Mouse (Mus musculus) embryo, embryonic 10 days (tissue): ENCODE data around the gene Rdh16f1.
"Not testable (repeated sequence)": the region's sequence is repeated elsewhere in the genome, so short reads cannot be mapped to it uniquely, and the experiment has no call there.

Experiments
- DNase-seq: peaks from one replicate; pipeline ENCODE4 v3.0.0-alpha.2; 2015; ENCODE audit warnings: low spot score

Rdh16f1 gene

DNA sequence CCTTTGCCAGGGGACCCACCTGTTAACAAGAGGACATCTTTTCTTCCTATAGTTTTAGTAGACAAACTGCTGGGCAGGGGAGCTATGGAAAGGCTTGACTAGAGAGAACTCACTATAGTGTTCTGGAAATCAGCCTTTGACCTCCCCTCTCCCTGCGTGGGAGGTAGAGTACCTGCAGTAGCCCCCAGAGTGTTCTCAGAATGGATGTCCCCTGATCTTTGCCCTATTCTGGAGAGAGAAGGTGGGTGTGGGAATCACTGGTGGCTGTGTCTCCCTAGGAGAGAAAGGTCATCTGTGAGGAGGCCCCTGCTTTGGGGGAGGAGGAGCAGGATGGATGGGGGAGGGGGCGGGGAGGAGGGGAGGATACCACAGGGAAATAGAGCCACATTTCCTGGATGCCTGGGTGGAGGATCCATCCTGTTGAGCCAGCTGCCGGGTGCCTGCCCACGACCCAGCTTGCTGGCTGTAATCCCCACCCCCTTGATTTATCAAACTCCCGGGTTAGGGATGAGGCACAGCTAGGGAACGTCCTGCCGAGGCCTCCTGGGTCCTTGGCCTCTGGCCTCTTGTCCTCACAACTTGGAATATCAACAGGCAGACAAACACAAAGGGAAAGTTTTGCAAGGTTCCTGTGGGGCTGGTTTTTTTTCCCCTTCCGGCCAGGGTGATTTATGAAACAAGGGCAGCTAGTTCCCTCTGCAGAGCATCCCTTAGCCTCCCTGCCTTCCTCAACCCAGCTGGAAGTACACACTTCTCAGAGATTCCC is 10.6 kb upstream of the Rdh16f1 start:
- DNase-seq: peak; percentile 45

DNA sequence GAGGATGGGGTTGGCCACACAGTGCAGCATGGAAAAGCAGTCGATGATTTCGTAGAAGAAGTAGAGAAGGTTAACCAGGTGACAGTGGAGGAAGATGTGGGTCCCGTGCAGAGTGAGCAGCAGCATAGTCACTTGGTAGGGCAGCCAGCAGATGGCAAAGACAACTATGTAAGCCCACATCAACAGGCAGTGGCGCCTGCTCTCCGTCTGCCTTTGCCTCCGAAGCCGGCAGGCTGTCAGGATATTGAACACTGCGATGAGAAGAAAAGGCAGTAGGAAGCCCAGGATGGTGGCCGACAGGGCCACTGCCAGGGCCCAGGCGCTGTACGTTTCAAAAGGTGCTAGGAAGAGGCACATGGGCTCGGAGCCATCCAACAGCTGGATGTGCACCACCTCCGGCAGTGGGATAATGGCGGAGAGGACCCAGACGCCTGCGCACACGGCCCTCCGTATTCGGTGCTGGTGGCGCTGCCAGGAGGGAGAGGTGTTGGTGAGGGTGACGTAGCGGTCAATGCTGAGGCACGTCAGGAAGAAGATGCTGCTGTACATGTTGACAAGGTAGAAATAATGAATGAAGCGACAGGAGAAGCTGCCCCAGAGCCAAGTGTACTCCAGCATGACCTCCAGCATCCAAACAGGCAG is 9.3 kb upstream of the Rdh16f1 start:
- no peak for DNase-seq

DNA sequence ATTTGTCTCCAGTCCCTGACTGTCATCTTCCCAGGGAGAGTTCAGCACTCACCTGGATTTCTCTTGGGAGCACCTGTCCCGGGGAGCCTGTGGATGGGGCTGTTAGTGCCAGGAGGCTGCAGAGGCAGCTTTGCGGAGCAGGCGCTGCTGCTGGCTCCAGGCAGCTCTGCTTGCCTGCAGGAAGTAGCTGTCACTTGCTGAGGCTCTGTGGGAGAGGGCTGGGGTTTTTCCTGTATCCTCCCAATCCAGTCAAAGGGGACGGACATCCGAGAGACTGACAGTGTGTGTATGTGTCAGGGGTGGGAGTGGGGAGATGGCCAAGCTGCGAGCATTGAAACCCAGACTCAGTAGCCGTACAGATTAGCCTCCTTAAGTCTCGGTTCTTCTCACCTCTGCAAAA is 8.0 kb upstream of the Rdh16f1 start, which contains the start of gene Gpr182:
Gpr182 (minus strand) TSS at position 185 of the 400 bp plus-strand sequence.
- DNase-seq: no peak

DNA sequence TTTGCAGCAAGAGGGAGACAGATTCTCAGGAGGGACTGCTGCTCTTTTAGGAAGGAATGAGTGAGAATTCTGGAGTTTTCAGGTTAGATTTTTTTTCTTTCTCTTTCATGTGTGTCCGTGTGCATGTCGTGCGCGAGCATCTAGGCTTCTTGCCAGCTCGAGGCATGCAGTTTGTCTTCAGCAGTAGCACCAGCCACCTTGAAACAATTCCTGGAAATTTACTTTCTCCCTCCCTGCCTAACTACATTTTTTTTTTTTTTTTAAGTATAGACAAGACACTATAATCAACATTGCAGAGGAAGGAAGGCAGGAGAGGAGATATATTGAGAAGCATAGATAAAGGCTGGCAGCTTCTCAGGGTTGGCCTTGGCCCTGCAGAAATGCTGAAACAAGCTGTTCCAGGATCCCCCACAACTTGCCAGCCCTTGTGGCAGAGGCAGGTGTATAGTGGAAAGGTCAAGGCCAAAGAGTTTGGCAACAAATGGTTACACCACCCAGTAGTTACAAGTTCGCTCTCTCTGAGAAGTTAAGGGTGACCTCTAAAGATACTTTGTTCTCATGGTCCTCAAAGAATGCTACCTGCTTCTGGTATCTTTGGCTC is 4.9 kb upstream of the Rdh16f1 start:
- DNase-seq: no peak

DNA sequence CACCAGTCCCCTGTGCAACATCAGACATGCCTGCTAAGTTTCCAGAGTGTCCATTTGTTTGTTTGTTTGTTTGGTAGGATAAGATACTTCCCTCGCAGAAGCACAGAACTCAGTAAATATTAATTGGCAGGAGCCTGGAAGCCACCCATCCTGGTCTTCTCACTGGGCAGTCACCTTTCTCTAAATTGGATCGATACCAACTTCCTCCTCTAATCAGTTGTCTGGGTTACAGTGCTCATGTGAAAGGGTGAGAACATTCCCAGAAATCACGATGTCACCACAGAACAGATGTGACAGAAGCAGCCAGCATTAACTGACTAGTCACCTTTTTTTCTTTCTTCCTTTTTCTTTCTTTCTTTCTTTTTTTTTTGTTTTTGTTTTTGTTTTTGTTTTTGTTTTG is 4.3 kb upstream of the Rdh16f1 start:
- no peak for DNase-seq

DNA sequence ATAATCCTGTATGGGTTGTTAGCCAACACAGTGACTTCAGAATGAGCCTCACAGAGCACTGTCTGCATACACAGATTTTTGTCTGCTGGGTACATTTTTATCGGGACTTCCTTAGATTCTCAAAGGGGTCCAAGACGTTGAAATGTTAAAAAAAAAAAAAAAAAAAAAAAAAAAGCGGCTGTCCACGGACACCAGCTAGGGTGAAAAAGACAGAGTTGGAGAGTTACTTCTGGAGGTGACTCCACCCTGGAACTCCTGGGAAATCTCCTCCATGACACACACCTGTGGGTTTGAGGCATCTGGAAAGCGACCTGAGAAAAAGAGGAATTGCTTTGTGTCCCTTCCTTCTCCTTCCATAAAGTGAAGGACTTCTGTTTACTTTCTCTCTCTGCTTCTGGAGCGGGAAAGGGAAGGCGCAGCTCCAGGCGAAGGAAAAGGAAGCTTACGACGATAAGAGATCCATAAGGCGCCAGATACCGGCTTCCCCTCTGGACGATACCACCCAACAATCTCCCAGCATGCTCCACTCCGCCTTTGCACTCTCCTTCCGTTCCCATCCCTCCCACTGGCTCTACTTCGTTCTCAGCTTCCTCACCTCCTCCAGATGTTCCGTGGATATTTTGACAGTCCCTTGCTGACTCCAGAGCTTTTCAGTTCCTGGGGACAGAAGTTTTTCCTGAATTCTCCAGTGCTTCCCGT is 3.7 kb upstream of the Rdh16f1 start:
- DNase-seq: peak; percentile 25

DNA sequence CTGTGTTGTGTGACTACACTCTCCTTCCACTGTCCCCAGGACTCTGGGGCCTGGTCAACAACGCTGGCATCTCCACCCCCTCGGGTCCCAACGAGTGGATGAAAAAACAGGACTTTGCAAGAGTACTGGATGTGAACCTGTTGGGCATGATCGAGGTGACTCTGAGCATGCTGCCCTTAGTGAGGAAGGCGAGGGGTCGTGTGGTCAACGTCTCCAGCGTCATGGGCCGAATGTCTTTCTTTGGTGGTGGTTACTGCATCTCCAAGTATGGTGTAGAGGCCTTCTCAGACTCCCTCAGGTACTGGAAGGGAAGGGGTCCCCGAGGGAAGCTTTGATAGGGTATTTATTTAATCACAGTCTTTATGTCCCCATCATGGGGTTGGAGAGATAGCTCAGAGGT is 3.3 kb downstream of the Rdh16f1 start:
- DNase-seq: not testable (repeated sequence)

DNA sequence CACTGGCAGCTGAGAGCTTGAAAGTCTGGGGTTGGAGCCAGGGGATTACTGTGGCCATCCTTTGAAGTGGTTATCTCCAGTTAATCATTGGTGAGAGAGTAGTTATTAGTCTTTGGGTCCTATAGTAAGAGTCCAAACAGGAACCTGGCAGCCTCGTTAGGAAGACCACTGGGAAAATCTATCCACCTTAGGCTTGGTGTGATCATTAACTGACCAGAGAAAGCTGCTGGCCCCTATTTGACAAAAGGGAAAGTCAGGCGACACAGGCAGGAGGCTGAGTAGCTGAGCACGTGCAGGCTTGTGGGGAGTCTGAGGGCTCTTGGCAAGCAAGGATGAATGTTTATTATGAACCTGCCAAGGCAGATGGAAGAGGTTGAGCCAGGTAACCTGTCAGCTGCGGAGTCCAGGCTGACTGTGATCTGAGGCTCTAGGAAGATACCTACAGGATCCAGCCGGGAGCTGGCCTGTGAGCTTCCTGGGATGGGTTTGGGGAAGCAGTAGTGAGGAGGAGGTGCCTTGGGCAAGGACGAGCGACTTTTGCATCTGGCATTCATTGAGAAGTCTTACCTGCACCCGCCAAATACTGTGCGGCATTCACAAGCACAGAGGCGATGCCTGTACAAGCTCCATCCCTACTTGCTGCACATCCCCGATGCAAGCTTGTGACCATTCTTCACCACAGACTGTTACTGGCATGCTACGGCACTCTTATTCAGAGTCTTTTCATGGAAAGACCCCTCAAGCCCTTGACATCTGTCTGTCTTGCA is 4.5 kb downstream of the Rdh16f1 start:
- DNase-seq: no peak

DNA sequence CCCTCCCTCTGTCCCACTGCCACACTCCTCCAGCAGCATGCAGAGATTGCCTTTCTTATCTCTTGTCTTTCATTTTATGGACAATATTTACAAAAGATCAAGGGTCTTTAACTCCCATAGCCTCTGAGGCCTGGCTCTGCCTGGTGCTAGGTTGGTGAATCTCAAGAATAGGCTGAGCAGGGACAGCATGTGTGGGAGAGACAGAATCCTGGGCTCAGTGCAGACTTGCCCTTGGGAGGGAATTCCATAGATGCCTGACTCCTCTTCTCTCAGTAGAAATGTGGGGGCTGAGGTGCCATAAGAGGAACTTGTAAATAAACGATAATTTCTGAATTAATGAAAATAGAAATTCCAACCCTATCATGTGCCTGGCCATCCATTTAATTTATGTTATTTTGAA is 7.0 kb downstream of the Rdh16f1 start:
- DNase-seq: no peak

DNA sequence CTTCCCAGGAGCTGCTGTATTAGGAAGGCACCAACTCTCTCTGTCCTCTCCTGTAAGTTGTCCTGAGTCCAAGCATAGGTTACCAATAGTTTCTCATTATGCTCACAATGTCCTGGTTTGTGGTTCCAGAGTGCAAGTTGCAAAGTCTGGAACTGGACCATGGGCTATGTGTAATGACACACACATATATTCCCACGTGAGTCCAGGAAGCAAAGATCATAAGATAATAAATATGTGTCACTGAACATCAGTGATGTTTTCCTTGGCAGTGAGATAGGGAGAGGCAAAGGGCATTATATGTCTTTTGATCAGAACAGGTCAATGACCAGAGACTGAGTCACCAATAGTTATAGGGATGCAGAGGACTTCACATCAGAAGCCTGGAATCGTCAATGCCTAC is 16.4 kb downstream of the Rdh16f1 start, which contains the start of gene Rdh9:
Rdh9 (plus strand) TSS at position 376 of the 400 bp plus-strand sequence.
- no peak for DNase-seq

DNA sequence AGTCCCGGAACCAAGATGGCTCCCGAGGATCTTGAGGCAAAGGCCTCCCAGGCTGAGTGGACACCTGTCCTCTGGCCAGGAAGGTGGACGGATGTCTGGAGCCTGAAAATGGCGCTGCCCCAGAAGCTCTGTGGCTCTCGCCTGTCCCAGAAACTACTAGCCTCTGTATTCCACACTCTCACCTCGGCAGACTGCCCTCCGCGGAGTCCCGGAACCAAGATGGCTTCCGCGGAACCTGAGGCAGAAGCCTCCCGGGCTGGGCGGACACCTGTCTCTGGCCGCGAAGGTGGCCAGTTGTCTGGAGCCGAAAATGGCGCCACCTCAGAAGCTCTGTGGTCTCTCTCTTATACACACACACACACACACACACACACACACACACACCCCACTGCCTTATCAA is 22.7 kb downstream of the Rdh16f1 start:
- DNase-seq: not testable (repeated sequence)

DNA sequence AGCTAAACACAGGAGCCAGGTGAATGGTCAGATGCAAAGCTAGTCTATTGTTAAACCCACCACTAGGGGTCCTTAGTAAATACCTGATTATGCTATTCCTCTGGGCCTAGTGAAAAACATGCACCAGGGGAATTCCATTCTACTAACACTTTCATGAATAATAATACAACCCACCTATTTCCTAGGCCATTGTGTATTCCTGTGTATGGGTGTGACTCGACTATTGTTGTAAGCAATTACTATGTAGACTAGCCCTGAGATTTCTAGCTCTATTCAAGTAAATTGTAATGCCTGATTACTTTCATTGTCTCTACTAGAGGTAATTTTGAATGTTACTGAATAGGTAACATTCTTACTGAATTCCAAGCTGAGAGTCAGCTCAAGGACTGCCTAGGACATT is 25.8 kb downstream of the Rdh16f1 start:
- not testable (repeated sequence) for DNase-seq

DNA sequence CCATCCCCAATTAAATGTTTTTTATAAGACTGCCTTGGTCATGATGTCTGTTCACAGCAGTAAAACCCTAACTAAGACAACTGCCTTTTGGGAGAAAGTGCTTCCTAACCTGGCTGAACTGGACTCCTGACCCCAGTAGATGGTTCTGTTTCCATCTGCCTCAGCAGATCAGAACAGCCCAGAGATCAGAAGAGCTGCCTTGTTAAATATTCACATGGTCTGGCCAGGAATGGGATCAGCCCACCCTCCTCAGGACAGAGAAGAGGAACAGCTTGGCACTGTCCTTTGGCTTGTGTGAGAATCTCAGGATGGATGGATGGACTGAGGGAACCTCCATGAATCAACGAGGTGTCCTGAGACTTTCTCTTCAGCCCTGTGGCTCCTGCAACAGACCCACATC is 39.7 kb downstream of the Rdh16f1 start:
- no peak for DNase-seq

DNA sequence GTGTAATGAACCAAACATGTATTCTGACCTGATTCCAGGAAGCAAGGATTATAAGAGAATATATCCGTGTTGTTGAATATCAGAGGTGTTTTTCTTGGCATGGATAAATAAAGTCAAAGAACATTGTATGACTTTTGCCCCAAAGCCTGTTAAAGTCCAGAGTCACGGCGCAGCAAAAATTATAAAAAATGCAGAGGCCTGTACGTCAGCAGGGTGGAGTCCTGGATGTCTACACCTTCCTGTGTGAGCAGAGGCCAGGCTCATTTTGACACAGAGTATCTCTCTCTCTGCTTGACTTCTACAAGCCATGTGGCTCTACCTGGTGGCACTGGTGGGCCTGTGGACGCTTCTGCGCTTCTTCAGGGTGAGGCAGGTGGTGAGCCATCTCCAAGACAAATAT is 41.3 kb downstream of the Rdh16f1 start, which contains the start of gene Rdh16:
Rdh16 (plus strand) TSS at position 262 of the 400 bp plus-strand sequence.
- no peak for DNase-seq

DNA sequence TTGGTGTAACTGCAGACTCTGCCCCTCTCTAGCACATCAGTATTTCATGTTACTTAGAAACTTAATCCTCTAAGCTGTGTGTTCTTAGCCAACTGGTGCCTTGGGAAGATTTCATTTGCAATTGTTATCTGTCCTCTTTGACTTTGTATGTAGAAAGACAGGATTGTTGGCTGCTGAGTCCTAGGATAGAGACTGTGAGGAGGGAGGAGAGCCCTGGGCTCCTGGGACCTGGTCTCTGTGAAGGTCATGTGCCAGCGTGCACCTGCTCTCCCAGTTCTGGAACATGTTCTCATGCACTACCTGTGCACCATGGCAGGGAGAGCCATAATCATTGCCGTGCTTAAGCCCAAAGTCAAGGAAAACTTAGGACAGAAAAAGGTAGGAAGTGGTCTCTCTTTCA is 42.0 kb downstream of the Rdh16f1 start:
- no peak for DNase-seq

DNA sequence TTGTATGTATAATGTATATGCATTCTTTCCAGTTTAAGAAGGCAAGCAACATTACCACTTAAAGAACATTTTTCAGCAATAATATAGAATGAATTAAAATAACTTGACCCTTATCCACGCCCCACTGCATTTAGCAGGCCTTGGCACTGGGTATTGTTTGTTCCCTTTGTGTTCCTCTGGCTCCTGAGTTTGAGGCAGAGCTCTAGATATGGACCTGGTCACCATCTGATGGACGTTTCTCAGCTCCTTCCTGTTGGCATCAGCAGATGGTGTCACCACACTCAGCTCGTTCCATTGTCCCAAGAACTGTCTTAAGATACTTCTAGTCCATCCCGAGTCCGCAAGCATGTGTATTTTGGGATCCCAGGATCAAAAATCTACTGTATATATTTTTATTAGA is 42.6 kb downstream of the Rdh16f1 start:
- DNase-seq: no peak

DNA sequence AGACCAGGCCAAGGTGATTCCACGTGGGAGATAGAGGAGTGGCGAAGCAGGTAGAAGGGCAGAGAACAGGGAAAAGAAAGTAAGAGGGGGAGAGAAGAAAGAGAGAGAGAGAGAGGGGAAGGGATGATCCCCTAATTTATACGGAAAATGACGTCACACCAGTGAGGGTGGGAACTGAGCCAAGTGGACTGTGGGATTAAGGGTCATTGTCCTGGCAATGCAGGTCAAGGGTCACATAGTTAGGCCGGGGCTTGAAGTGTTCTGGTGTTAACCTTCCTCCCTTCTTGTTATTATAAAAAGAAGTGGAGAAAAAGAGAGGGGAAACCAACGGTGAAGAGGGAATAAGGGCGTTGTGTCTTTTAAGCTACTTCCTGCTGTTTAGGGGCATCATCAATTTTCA is 44.8 kb downstream of the Rdh16f1 start:
- no peak for DNase-seq

DNA sequence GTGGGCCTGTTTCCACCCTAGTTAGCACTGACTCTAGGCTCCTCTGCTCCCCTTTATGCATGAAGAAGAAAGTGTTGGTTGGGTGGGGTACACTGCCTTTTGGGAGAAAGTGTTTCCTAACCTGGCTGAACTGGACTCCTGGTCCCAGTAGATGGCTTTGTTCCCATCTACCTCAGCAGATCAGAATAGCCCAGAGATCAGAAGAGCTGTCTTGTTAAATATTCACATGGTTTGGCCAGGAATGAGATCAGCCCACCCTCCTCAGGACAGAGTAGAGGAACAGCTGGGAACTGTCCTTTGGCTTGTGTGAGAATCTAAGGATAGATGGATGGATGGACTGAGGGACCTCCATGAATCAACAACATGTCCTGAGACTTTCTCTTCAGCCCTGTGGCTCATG is 56.3 kb downstream of the Rdh16f1 start:
- DNase-seq: no peak

DNA sequence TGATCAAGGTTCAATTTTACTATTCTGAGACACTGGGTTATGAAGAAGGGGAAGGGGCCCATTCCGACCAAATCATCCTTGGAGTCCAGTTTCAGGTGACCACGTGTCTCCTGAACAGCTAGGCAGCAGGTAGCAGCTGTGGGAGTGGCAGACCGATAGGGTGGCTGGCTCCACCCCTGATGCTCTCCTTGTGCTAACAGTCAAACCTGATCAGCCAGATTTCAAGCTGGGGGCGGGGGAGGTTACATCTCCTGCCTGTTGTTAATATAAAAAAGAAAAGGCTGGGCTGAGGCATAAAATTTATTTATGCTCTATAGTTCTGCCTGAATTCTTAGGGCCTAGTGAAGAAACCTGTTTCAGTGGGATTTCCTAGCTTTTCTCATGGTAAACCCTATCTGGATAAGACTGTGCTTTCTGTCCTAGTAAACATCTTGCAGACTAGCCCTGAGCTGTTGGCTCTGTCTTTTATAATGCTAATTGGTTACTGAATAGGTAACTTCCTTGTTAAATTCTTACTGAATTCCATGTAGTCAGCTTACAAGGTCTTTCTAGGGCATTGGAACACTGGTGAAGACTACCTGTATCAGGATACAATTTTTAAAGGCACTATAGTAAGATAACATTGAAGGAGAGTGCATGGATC is 57.8 kb downstream of the Rdh16f1 start:
- not testable (repeated sequence) for DNase-seq

DNA sequence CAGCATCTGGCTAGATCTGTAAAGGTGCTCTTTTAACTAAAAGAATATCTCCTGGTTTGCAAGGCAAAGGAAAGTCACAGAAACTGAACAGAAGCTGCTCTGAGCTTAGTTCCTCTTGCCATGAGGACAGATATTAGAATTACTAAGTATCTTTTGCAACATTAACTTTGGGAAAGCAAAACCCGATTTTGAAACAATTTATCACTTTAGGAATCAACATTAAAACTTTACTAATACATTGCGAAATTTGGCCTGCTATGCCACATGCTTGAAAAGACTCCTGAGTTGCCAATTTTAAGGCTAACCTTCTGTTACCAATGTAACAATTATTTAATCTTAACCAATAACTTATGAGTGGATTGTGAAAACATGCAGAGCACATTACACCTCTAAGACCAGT is 62.2 kb downstream of the Rdh16f1 start:
- DNase-seq: not testable (repeated sequence)

DNA sequence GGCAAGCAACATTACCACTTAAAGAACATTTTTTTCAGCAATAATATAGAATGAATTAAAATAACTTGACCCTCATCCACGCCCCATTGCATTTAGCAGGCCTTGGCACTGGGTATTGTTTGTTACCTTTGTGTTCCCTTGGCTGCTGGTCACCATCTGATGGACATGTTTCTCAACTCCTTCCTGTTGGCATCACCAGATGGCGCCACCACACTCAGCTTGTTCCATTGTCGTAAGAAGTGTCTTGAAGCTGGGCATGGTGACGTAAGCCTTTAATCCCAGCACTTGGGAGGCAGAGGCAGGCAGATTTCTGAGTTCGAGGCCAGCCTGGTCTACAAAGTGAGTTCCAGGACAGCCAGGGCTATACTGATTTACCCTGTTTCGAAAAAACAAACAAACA is 65.8 kb downstream of the Rdh16f1 start:
- peak; percentile 35 for DNase-seq
